Mouse (Mus musculus) hindbrain, embryonic 10.5 days (tissue): ENCODE measurements around the gene Epas1. TPM values are rescaled to one million over a fixed set of nuclear protein-coding genes. Genes with fewer than 3 reads are reported as not detected.

Experiments
- DNase-seq: peaks from one replicate; pipeline ENCODE4 v3.0.0-alpha.2; 2017; ENCODE audit warnings: low spot score
- H3K27ac ChIP-seq: fragments of 300-500 bp; sonication (generic); 2 replicates; pipeline ENCODE4 v1.5.1; 2016; ENCODE audit warnings: mild to moderate bottlenecking, moderate library complexity
- H3K27me3 ChIP-seq: fragments of 300-500 bp; sonication (generic); 2 replicates; pipeline ENCODE4 v1.6.1; 2016; ENCODE audit warnings: mild to moderate bottlenecking; ENCODE audit not compliant: poor library complexity, insufficient read depth, severe bottlenecking
- H3K36me3 ChIP-seq: fragments of 300-500 bp; sonication (generic); 2 replicates; pipeline ENCODE4 v1.6.1; 2016; ENCODE audit warnings: mild to moderate bottlenecking, moderate library complexity
- H3K4me1 ChIP-seq: fragments of 300-500 bp; sonication (generic); replicated peaks from 2 replicates; pipeline ENCODE4 v1.6.1; 2016; ENCODE audit warnings: mild to moderate bottlenecking
- H3K4me3 ChIP-seq: fragments of 300-500 bp; sonication (generic); 2 replicates; pipeline ENCODE4 v1.5.1; 2016; ENCODE audit warnings: mild to moderate bottlenecking, moderate library complexity
- H3K9me3 ChIP-seq: fragments of 300-500 bp; sonication (generic); 2 replicates; pipeline ENCODE4 v1.6.1; 2016; ENCODE audit warnings: mild to moderate bottlenecking, moderate library complexity
- WGBS: fragments of 180-500 bp; shearing (Covaris S2); methylation state at CpG from one replicate; pipeline ENCODE4 v1.1.7; 2016; 5-methylcytosine and 5-hydroxymethylcytosine counted together
- polyA plus RNA-seq: library from polyadenylated mRNA; unstranded; fragments of >200 nt; fragmentation: Nextera tagmentation; extraction: Ambion mirVana; gene quantifications from 2 replicates; pipeline ENCODE4 v1.2.1, GENCODE M21; 2016

Gene Epas1
- polyA plus RNA-seq, 1 experiment from 2014 or later: 2.9 TPM

- H3K27ac ChIP-seq: peak overlapping the region; percentile 79
- 65% methylated on average over 1 of the region's 1 CpGs for WGBS
- H3K9me3 ChIP-seq: no peaks in the 10 kb centered on the region
- H3K27me3 ChIP-seq: no peaks in the 10 kb centered on the region; the same call in 1 of the 2 replicates
- peak overlapping the region; percentile 29; the same call in 1 of the 2 replicates for H3K4me3 ChIP-seq
- no peaks in the 10 kb centered on the region for H3K36me3 ChIP-seq
- H3K4me1 ChIP-seq: peaks cover 9% of the 10 kb centered on the region
- DNase-seq: no peak
These were observed 21.0 kb upstream of the Epas1 start for GRCm38 (mm10) chr17:86732522-86732921.

- no peak overlapping the region for H3K4me3 ChIP-seq
- no peaks in the 10 kb centered on the region; the same call in 1 of the 2 replicates for H3K27me3 ChIP-seq
- H3K27ac ChIP-seq: no peak overlapping the region
- H3K9me3 ChIP-seq: no peaks in the 10 kb centered on the region
- peaks cover 9% of the 10 kb centered on the region for H3K4me1 ChIP-seq
- 86% methylated on average over 4 of the region's 4 CpGs for WGBS
- H3K36me3 ChIP-seq: no peaks in the 10 kb centered on the region
- DNase-seq: no peak
These were observed 19.9 kb upstream of the Epas1 start for GRCm38 (mm10) chr17:86733644-86734043.

- H3K27me3 ChIP-seq: no peaks in the 10 kb centered on the region
- no peaks in the 10 kb centered on the region for H3K9me3 ChIP-seq
- 76% methylated on average over 6 of the region's 6 CpGs for WGBS
- no peak overlapping the region for H3K27ac ChIP-seq
- no peak for DNase-seq
- no peaks in the 10 kb centered on the region for H3K36me3 ChIP-seq
- H3K4me1 ChIP-seq: no peaks in the 10 kb centered on the region
- no peak overlapping the region for H3K4me3 ChIP-seq
These were observed 15.0 kb upstream of the Epas1 start for GRCm38 (mm10) chr17:86738477-86738876.

GRCm38 (mm10) chr17:86743351-86743941 lies 10.1 kb upstream of the Epas1 start:
- no peaks in the 10 kb centered on the region for H3K9me3 ChIP-seq
- WGBS: 88% methylated on average over 7 of the region's 7 CpGs

GRCm38 (mm10) chr17:86744943-86745342 lies 8.6 kb upstream of the Epas1 start:
- H3K36me3 ChIP-seq: no peaks in the 10 kb centered on the region
- H3K27me3 ChIP-seq: peaks cover 13% of the 10 kb centered on the region; the same call in 1 of the 2 replicates
- H3K27ac ChIP-seq: no peak overlapping the region
- no peaks in the 10 kb centered on the region for H3K9me3 ChIP-seq
- 23% methylated on average over 6 of the region's 6 CpGs for WGBS
- peaks cover 5% of the 10 kb centered on the region; the same call in 1 of the 2 replicates for H3K4me1 ChIP-seq
- no peak overlapping the region for H3K4me3 ChIP-seq
- no peak for DNase-seq

More at GRCm38 (mm10) chr17:86743351-86743941, 10.1 kb upstream of the Epas1 start:
- DNase-seq: no peak
- Histone ChIP-seq H3K27ac (no peak overlapping the region), H3K36me3 (no peaks in the 10 kb centered on the region), H3K27me3 (peaks cover 10% of the 10 kb centered on the region; the same call in 1 of the 2 replicates), H3K4me1 (peaks cover 5% of the 10 kb centered on the region; the same call in 1 of the 2 replicates), H3K4me3 (no peak overlapping the region)

- peaks cover 65% of the 10 kb centered on the region for H3K27me3 ChIP-seq
- 72% methylated on average over 10 of the region's 10 CpGs for WGBS
- H3K4me1 ChIP-seq: peaks cover 29% of the 10 kb centered on the region
- H3K27ac ChIP-seq: no peak overlapping the region
- DNase-seq: no peak
- no peaks in the 10 kb centered on the region for H3K9me3 ChIP-seq
- H3K36me3 ChIP-seq: no peaks in the 10 kb centered on the region
- H3K4me3 ChIP-seq: no peak overlapping the region
These were observed 2.1 kb upstream of the Epas1 start for GRCm38 (mm10) chr17:86751373-86751871.

GRCm38 (mm10) chr17:86753931-86754805 lies 668 bp downstream of the Epas1 start:
- H3K27me3 ChIP-seq: peaks cover 82% of the 10 kb centered on the region
- H3K4me1 ChIP-seq: peaks cover 29% of the 10 kb centered on the region
- no peaks in the 10 kb centered on the region for H3K36me3 ChIP-seq
- 0 out of 2 replicates have a peak overlapping the region, but pooled peaks have one; percentile 23 for H3K27ac ChIP-seq
- no peaks in the 10 kb centered on the region for H3K9me3 ChIP-seq
- DNase-seq: peak; percentile 57
- peak overlapping the region; percentile 62 for H3K4me3 ChIP-seq
- under 1% methylated on average over 55 of the region's 55 CpGs for WGBS

- peak; percentile 47 for DNase-seq
- Histone ChIP-seq H3K36me3 (no peaks in the 10 kb centered on the region), H3K4me3 (peak overlapping the region; percentile 62), H3K27me3 (peaks cover 79% of the 10 kb centered on the region), H3K27ac (0 out of 2 replicates have a peak overlapping the region, but pooled peaks have one; percentile 23), H3K9me3 (no peaks in the 10 kb centered on the region), H3K4me1 (peaks cover 29% of the 10 kb centered on the region)
- 2% methylated on average over 52 of the region's 52 CpGs for WGBS
These were observed 1.5 kb downstream of the Epas1 start for GRCm38 (mm10) chr17:86754806-86755571.

- Histone ChIP-seq H3K36me3 (no peaks in the 10 kb centered on the region), H3K4me1 (peaks cover 29% of the 10 kb centered on the region), H3K4me3 (peak overlapping the region; percentile 62), H3K27me3 (peaks cover 72% of the 10 kb centered on the region), H3K9me3 (no peaks in the 10 kb centered on the region), H3K27ac (no peak overlapping the region)
- 20% methylated on average over 11 of the region's 11 CpGs for WGBS
- no peak for DNase-seq
These were observed 2.2 kb downstream of the Epas1 start for GRCm38 (mm10) chr17:86755581-86756195.

GRCm38 (mm10) chr17:86757621-86758020 lies 4.1 kb downstream of the Epas1 start:
- peaks cover 53% of the 10 kb centered on the region for H3K27me3 ChIP-seq
- peaks cover 26% of the 10 kb centered on the region for H3K4me1 ChIP-seq
- no peaks in the 10 kb centered on the region for H3K9me3 ChIP-seq
- no peak overlapping the region for H3K27ac ChIP-seq
- WGBS: 35% methylated on average over 2 of the region's 2 CpGs
- no peak overlapping the region for H3K4me3 ChIP-seq
- H3K36me3 ChIP-seq: no peaks in the 10 kb centered on the region
- DNase-seq: no peak

GRCm38 (mm10) chr17:86761859-86762258 lies 8.4 kb downstream of the Epas1 start:
- Histone ChIP-seq H3K4me3 (no peak overlapping the region), H3K27ac (no peak overlapping the region), H3K9me3 (no peaks in the 10 kb centered on the region), H3K27me3 (peaks cover 12% of the 10 kb centered on the region), H3K36me3 (no peaks in the 10 kb centered on the region), H3K4me1 (no peaks in the 10 kb centered on the region)
- DNase-seq: no peak
- 88% methylated on average over 5 of the region's 5 CpGs for WGBS
